Mouse (Mus musculus) telencephalon, adult 2 months (tissue): Measurements from ENCODE around the gene Abhd17a.
A peak's percentile ranks its signal among the peaks of the same experiment; 100 is the strongest.
"Not testable (repeated sequence)": the region's sequence is repeated elsewhere in the genome, so short reads cannot be mapped to it uniquely, and the experiment has no call there.

Experiments used
- DNase-seq: peaks from one replicate; pipeline ENCODE4 v3.0.0-alpha.2; 2011; ENCODE audit warnings: low read depth, low spot score

Gene Abhd17a

DNA sequence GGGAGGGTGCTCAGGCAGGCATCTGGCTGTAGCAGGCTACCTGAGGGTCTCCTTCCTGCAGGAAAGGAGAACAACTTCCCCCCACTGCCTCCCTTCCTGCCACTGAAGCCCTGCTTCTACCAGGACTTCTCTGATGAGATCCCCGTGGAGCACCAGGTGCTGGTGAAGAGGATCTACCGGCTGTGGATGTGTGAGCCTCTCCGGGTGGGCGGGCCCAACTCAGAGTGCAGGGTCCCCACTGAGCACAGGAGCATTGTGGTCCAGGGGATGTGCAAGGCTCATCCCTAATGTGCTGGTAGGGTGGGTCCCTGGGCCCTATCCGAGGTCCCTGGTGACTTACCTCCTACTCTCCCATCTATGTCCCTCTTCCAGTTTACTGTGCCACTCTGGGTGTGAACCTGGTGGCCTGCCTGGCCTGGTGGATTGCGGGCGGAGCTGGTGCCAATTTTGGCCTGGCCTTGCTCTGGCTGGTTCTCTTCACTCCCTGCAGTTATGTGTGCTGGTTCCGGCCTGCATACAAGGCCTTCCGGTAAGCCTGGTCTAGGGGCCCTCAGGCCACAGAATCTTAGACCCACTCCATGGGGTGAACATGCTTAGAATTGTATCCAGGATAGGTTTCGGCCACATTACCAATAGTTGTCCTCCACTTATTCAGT lies 19.3 kb upstream of the Abhd17a start:
- no peak for DNase-seq

DNA sequence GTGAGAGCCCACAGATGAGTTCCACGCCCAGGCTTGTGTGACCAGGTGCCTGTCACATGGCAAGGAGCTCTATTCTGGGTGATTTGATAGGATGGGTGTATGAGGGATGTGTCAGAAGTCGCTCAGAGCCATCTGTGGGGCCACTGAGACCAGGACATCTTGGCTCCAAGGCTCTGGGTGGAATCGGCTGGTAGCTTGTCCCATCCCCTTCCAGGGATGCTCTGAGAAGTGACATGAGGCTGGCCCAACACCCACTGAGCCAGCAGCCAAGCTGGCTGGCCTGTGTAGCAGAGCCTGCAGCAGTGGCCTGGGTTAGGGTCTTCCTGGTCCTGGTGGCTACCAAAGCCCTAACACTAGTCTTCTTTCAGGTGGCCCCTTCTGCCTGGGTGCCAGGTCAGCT lies 18.3 kb upstream of the Abhd17a start:
- DNase-seq = no peak

DNA sequence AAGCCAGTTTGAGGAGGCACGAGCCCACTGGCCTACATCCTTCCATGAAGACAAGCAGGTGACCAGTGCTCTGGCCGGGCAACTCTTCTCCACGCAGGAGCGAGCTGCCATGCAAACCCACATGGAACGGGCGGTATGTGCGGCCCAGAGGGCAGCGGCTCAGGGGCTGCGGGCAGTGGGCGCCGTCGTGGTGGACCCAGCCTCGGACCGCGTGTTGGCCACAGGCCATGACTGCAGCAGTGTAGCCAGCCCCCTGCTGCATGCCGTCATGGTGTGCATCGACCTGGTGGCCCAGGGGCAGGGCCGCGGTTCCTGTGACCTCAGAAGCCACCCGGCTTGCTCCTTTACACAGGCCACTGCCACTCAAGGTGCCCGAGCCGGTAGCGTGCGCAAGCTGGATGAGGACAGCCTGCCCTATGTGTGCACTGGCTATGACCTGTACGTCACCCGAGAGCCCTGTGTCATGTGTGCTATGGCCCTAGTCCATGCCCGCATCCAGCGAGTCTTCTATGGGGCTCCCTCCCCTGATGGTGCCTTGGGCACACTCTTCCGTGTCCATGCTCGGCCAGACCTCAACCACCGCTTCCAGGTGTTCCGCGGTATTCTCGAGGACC lies 16.7 kb upstream of the Abhd17a start:
- DNase-seq = no peak

DNA sequence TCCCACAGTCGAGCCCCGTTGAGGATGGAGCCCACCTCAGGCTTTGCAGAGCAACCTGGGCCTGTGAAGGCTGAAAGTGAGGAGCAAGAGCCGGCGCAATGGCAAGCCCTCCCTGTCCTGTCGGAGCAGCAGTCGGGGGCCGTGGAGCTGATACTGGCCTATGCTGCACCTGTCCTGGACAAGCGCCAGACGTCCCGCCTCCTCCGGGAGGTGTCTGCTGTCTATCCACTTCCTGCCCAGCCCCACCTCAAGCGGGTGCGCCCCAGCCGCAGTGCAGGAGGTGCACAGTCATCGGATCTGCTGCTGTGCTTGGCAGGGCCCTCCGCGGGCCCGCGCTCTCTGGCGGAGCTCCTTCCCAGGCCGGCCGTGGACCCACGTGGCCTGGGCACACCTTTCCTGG lies 16.2 kb upstream of the Abhd17a start:
- no peak for DNase-seq

DNA sequence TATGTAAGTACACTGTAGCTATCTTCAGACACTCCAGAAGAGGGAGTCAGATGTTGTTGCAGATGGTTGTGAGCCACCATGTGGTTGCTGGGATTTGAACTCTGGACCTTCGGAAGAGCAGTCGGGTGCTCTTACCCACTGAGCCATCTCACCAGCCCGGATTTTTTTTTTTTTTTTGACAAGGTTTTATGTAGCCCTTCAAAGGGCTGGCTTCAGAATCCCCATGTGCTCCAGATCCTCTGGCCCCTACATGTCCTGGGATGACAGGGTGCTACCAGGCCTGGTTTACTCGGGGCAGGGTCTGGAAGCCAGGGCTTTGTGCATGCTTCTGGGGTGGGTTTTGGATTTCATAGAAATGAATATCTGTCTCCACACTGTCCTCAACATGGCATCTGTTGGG lies 15.6 kb upstream of the Abhd17a start, which contains the start of gene Gm49322:
Gm49322 (plus strand) TSS at position 301 of the 400 bp plus-strand sequence.
- not testable (repeated sequence) for DNase-seq

DNA sequence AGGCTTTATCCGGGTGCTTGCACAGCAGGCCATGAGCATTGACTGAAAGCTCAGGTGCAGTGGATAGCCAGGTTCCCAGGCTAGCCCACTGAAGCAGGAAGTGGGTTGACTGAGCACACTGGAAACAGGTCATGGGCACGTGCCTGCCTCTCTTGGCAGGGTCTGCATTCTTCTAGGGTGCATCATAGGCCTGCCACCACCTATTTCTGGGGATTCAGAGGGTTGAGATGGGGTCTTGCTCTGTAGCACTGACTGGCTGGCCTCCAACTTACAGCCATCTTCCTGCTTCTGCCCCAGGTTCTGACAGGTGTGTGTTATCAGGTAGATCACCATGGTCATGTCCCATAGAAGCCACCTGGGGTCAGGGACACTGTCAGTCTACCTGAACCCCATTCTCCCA lies 14.8 kb upstream of the Abhd17a start:
- DNase-seq = no peak

DNA sequence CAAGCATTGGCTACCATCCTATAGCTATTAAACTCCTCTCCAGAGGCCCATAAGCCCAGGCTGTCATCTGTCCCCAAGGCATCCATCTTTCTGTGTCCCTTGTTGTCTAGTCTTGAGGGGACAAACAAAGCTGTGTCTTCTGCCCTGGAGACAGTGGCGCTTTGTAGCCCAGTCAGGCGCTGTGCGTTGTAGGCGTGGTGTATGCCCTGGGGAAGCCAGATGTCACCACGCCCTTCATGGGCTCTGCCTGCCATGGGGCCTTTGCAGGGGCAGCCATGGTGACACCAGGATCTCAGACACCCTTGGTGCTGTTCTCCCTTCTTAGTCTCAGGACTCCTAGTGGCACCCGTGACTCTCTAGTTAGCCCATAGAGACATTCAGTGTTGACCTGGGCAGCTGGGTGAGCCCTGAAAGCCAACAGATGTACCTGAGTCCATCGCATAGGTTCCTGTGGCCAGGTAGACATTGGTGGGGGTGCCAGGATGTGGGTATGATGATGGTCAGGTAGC lies 13.9 kb upstream of the Abhd17a start:
- no peak for DNase-seq

DNA sequence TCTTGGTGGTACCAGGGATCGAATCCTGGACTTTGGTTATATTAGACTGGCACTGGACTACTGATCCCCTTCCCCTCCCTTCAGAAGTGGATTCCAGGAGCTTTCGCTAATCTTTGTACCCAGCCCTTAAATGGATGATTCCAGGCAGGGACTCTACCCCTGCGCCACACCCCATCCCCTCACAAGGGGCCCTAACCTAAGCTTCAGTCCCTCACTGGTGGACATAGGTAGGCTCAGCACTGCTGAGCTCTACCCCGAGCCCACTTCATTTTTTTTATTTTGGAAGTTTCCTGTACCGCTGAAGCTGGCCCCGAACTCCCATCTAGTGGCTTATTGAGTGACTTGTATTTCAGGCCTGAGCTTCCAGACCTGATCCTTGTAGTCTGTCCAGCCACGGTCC lies 13.2 kb upstream of the Abhd17a start:
- DNase-seq = no peak

DNA sequence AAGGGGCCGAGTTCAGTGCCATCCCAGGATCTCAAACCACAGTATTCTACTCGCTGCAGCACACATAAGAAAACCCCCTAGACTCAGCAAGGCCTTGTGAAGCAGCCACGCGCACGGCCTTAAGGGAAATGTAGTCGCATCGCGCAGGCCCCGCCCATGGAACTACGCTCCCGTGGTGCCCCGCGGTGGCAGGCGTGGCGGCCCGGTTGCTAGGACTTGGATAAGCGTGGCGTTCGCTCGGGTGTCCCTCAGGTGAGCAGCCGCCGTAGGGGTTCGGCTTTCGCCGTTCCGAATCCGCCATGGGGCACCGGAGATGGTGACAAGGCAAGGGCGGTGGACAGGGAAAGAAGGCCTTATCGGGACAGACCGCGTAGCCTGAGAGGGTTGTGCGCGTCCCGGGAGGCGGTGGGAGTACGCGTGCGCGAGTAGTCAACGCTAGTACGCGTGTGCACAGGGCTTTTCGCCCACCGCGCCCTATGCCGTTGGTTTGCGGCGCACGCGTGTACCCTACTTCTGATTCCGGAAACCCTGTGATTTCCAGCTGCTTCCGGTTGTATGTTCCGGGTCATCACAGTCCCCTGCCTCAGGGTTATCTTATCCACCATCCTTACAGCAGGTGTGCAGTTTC lies 12.7 kb upstream of the Abhd17a start, which contains the start of the genes Scamp4 and Adat3:
Scamp4 (plus strand) TSS at position 175 of the 628 bp plus-strand sequence.
Adat3 (plus strand) TSS at position 183 of the 628 bp plus-strand sequence.
- peak; percentile 96 for DNase-seq

DNA sequence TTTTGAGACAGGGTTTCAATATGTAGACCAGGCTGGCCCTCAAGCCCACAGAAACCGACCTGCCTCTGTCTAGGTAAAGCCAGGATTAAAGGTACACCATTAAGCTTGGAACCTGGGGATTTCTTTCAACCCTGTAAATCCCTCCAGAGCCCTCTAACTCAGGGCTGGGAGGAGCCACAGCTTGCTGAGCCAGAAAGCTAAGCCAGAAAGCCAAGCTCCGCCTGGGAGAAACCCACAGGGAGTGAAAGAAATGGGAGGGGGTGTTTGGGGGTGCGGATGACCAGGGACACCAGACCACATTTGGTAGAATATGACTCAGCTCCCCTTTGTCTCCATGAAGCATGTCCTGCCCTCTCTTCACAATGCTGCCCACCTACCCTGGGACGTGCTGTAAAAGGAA lies 6.2 kb upstream of the Abhd17a start:
- no peak for DNase-seq

DNA sequence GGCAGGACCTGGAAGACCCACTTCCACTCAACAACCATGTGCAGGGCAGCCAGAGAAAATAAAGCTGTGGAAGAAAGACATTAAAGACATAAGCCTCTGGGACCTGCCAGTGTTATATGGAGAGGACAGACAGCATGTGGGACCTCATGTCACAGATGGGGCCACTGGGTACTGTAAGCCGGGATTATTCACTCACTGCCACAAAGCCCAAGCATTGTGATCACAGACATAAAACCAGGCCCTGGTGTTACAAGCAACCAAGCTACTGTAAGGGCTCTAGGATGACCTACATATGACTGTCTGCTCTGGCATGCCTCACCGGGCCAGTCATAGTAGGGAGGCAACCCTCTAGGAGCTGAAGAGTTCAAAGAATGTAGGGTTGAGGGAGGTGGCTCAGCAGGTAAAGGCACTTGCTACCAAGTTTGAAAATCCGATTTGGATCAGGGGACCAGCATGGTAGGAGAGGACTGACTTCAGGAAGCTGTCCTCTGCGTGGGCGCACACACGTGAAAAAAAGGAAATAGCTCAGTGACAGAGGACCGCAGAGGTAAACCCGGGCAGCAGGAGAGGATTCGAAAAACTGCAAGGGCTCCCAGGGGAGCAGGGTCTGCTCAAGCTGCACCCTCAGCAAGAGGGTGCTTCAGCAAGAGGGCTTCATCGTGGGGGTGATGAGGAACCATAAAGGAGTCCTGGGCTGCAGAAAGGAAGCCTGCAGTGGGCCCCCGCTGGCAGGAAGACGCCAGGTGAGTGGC lies 838 bp downstream of the Abhd17a start:
- no peak for DNase-seq

DNA sequence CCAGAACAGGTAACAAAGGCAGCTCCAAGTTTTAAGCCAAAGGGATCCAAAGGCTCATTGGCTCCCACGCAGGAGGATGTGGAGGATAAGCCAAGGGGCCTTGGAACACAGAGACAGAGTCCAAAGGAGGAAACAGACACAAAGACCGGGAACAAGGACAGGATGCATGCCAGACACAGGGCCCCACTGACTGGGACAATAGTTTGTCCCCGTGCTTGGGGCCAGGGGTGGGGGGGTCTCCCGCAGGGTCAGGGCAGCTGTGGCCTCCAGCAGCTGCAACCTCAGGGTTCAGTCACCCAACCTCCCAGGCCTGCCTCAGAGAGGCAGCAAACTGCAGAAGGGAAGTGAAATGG lies 2.9 kb downstream of the Abhd17a start:
- no peak for DNase-seq

DNA sequence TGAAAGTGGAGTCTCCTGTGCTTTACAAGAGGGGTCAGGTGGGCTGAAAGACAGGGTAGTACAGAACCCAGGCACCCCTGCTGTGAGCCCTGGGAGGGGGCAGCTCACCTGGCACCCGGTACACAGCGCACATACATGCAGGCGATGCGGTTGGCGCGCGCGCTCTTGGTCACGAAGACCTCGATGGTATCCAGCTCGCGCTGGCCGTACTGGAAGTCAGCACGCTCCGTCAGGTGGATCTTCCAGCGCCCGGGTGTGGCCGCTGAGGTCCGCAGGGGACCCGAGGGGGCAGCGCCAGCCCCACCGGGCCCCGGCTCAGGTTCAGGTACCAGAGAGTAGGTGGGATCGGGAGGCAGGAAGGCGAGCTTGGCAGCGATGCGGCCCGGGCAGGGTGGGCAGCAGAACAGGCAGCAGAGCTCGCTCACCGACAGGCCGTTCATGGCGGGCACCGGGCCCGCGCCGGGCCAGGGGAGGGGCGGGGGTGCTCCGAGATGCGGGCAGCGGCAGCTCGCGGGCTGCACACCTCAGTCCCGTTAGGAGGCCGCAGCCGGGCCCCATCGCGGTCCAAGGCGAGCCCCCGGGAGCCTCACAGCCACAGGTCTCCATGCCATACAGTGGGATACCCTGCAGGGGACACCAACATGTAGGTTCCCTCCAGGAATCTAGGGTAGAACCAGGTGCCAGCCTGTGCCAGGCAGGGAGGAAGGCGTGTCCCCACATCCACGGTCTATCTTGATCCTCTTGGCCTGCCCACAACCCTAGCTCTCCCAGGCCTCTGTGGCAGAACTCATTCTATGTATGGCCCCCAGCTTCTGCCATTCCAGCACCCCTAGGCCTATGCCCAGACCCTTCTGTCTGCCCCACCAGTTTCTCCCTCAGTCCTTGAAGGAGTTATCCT lies 3.5 kb downstream of the Abhd17a start:
- DNase-seq = no peak

DNA sequence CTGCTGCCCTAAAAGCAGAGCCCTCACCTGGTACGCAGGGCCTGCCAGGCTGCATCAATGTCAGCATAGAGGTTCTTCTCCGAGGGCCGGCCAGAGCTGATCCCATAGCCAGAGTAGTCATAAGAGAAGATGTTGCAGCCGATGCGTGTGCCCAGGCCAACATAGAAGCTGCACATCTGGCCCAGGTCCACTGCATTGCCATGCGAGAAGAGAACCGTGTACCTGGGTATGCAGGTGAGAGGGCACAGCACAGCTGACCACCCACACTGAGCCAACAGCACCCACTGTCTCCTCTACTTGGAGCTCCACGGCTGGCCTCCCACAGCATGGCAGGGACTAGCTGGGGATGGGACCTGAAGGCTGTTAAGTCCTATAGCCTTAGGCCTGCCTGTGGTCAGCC lies 4.6 kb downstream of the Abhd17a start:
- DNase-seq = no peak

DNA sequence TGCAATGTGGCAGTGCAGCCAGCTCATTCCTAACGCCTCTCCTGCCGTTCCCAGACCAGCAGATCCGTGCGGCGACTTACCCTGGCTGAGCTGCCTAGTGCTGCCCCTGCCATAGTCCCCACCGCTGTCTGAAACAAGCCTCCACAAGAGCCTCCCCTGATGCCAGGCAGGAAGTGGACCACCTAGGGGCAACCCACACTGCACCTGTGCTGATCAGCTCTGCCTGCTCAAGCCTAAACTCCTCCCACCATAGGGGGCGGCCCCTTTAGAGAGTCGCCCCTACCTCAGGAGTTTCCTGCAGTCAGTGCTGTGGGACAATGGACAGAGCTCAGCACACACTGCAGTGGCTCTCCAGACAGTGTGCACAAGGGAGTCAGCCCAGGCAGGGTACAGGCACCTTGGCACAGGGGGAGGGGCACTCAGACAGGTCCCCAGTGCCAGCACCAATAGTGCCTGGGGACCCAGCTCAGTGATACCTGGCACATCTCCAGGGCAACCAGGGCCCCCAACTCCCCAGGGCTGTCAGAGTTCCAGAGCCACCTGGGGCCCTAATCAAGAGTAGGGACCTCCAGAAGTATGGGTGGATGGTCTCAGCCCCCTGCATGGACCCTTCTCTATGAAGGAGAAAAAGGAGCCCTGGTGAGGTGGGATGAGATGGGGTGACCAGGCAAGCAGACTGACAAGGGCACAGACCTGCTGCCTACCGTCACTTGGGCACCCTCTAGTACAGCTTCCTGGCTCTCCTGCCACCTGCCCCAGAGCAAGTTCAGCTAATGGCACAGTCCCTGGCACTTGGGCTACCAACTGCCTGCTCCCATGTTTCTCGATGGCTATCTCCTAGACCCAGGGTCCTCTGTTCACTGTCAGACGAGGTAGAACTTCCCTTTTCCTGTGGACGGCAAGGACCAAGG lies 5.2 kb downstream of the Abhd17a start:
- no peak for DNase-seq

DNA sequence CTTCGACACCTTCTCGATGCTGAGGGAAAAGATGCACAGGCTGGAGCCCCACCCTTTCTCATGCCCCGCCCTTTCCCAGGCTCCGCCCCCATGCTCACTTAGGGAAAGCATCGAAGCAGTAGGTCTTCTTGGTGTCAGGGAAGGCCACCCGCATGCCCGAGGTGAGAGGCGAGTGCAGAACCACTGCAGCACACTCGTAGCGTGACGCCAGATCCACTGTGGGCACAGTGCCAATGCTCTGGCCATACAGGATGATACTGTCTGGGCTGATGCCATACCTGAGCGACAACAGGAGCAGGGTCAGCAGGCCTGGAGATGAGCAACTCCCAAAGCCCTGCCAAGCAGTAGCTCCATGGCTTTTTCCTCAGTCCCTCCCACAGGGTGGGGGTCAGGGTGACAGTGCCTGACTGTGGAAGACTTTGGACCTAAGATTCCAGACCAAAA lies 6.1 kb downstream of the Abhd17a start:
- DNase-seq = no peak

DNA sequence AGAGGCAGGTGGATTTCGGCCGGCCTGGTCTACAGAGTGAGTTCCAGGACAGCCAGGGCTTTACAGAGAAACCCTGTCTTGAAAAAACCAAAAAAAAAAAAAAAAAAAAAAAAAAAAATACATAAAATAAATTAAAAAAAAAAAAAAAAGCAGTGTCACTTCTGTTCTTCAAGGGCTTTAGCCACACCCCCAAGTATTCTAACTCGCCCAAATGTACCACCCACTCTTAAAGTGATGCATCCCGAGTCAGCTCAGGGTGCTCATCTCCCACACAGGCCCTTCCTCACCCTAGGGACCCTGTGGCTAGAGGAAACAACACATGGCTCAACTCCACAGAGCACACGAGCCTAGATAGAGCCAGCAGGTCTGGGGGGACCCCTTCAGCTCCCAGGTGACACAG lies 7.1 kb downstream of the Abhd17a start:
- DNase-seq = no peak

DNA sequence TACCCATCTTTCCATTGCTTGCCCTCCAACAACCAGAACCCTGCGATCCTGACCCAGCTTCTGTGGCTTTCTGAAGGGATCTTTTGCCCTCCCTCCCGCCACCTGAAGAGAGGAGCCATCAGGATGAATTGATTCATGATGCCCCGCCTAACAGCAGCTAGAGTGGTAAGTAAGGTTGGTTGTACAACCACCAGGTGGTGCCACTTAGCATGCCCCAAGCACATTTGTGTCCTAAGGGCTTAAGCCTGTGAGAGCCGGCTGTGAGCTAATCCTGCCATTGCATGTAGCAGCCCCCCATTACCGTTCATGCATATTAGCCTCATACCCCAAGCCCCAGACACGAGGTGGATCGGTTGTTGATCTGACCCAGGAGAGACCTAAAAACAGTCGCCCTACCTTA lies 11.2 kb downstream of the Abhd17a start:
- DNase-seq = no peak

DNA sequence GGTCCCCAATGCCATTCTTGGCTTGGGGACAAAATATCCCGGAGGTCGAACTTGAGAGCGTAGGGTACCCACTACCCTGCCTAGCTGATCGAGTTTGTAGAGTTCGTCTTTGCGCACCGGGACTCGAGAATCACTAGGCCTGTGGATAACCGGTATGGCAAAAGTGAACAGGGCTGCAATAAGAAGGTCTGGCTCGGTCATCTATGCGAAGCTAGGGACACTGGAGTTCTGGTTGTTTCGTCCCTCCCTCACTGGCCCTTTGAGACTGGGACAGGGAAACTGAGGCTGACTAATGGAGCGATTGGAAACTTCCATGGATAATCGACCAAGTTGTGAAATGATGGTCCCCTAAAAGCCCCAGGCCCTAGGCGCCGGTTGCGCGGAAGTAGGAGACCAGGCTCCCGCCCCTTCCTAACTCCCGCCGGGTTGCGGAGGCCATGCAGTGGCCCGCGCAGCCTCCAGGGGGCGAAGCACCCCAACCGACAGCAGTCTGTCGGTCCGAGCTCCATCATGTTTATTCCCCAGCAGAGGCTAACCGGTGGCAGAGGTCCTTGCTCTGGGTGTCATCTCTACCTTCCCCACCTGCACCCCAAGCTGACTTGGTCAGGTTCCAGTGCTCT lies 11.9 kb downstream of the Abhd17a start:
- no peak for DNase-seq
